Mouse (Mus musculus) hindbrain, embryonic 16.5 days (tissue): ENCODE measurements at regions not wholly inside any gene's neighbourhood (a gene's known extent, or its start where the extent isn't known, plus 50 kb on each side); places are given as distances from the start of the nearest gene placed in this dataset.

Source experiments
- ATAC-seq: fragments of 200-750 bp; cut with Nextera tagmentation; 2 replicates; pipeline ENCODE4 v1.8.0; 2017; ENCODE audit warnings: moderate TSS enrichment, moderate library complexity
- H3K27ac ChIP-seq: fragments of 300-500 bp; sonication (generic); 2 replicates; pipeline ENCODE4 v1.5.1; 2014; ENCODE audit warnings: low read depth, mild to moderate bottlenecking, control low read depth, low read length, moderate library complexity
- H3K27me3 ChIP-seq: fragments of 300-500 bp; sonication (generic); replicated peaks from 2 replicates; pipeline ENCODE4 v1.6.1; 2014; ENCODE audit warnings: low read length; ENCODE audit not compliant: control insufficient read depth, insufficient read depth
- H3K36me3 ChIP-seq: fragments of 300-500 bp; sonication (generic); 2 replicates; pipeline ENCODE4 v1.6.1; 2014; ENCODE audit warnings: mild to moderate bottlenecking, low read length, moderate library complexity, mixed read lengths; ENCODE audit not compliant: control insufficient read depth, insufficient read depth
- H3K4me1 ChIP-seq: fragments of 300-500 bp; sonication (generic); 2 replicates; pipeline ENCODE4 v1.6.1; 2014; ENCODE audit warnings: low read depth, low read length; ENCODE audit not compliant: control insufficient read depth, insufficient read depth
- H3K4me2 ChIP-seq: fragments of 300-500 bp; sonication (generic); 2 replicates; pipeline ENCODE4 v1.6.1; 2014; ENCODE audit warnings: mild to moderate bottlenecking, low read length, control low read depth, moderate library complexity
- H3K4me3 ChIP-seq: fragments of 300-500 bp; sonication (generic); 2 replicates; pipeline ENCODE4 v1.5.1; 2014; ENCODE audit warnings: mild to moderate bottlenecking, low read length, control low read depth, moderate library complexity
- H3K9ac ChIP-seq: fragments of 300-500 bp; sonication (generic); 2 replicates; pipeline ENCODE4 v1.6.1; 2014; ENCODE audit warnings: low read depth, mild to moderate bottlenecking, control low read depth, low read length, moderate library complexity
- H3K9me3 ChIP-seq: fragments of 300-500 bp; sonication (generic); 2 replicates; pipeline ENCODE4 v1.6.1; 2014; ENCODE audit warnings: mild to moderate bottlenecking, low read length, moderate library complexity; ENCODE audit not compliant: control insufficient read depth
- WGBS: fragments of 180-500 bp; shearing (Covaris S2); extraction: QIAGEN DNeasy Blood & Tissue Kit; methylation state at CpG from one replicate; pipeline ENCODE4 v1.1.7; 2014; 5-methylcytosine and 5-hydroxymethylcytosine counted together

GRCm38 (mm10) chr3:41857446-41857845 is 115.0 kb downstream of the D3Ertd751e start:
- no peak overlapping the region for H3K9ac ChIP-seq
- H3K4me1 ChIP-seq, result no peaks in the 10 kb centered on the region
- H3K4me3 ChIP-seq, result no peak overlapping the region
- no peak for ATAC-seq
- no peaks in the 10 kb centered on the region for H3K27me3 ChIP-seq
- H3K9me3 ChIP-seq, result peaks cover 3% of the 10 kb centered on the region
- no peak overlapping the region for H3K4me2 ChIP-seq
- no peak overlapping the region for H3K27ac ChIP-seq
- no peaks in the 10 kb centered on the region for H3K36me3 ChIP-seq
- 68% methylated on average over 2 of the region's 2 CpGs for WGBS

- Histone ChIP-seq H3K4me2 (no peak overlapping the region), H3K9ac (no peak overlapping the region), H3K27ac (no peak overlapping the region), H3K36me3 (no peaks in the 10 kb centered on the region), H3K27me3 (no peaks in the 10 kb centered on the region), H3K4me1 (no peaks in the 10 kb centered on the region), H3K4me3 (no peak overlapping the region), H3K9me3 (peaks cover 3% of the 10 kb centered on the region)
- no peak for ATAC-seq
Observed at GRCm38 (mm10) chr3:41862674-41863073, 120.3 kb downstream of the D3Ertd751e start.

GRCm38 (mm10) chr3:41908952-41909351 is 166.5 kb downstream of the D3Ertd751e start:
- no peak for ATAC-seq
- H3K4me3 ChIP-seq, result no peak overlapping the region
- no peaks in the 10 kb centered on the region for H3K36me3 ChIP-seq
- WGBS, result 81% methylated on average over 6 of the region's 6 CpGs
- H3K9me3 ChIP-seq, result no peaks in the 10 kb centered on the region
- H3K9ac ChIP-seq, result no peak overlapping the region
- no peak overlapping the region for H3K27ac ChIP-seq
- no peak overlapping the region for H3K4me2 ChIP-seq
- no peaks in the 10 kb centered on the region for H3K27me3 ChIP-seq
- H3K4me1 ChIP-seq, result no peaks in the 10 kb centered on the region

DNA sequence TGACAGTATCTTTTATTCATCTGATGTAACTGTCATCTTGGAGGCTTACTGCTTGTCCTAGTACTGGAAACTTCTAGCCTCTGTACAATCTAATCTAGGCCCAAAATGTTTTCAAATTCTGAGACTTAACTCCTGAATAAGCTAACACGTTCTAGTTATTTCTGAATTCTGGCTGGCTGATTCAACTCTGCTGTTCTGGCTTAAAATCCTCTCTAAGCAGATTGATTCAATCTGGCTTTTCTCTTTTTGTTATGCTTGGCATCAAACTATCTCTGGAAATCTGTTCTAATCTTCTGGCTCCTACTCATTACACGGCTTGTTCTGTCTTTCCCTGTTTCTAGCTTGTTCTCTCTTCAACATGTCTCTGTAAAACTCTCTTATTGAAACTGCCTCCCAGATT is 170.8 kb downstream of the D3Ertd751e start:
- Histone ChIP-seq H3K4me3 (no peak overlapping the region), H3K4me1 (no peaks in the 10 kb centered on the region), H3K27me3 (no peaks in the 10 kb centered on the region), H3K9ac (no peak overlapping the region), H3K9me3 (no peaks in the 10 kb centered on the region), H3K27ac (no peak overlapping the region), H3K36me3 (no peaks in the 10 kb centered on the region), H3K4me2 (no peak overlapping the region)
- no peak for ATAC-seq
- 86% methylated on average over 2 of the region's 2 CpGs for WGBS

- no peaks in the 10 kb centered on the region for H3K27me3 ChIP-seq
- 30% methylated on average over 4 of the region's 4 CpGs for WGBS
- H3K27ac ChIP-seq, result no peak overlapping the region
- no peaks in the 10 kb centered on the region for H3K36me3 ChIP-seq
- ATAC-seq, result peak; percentile 89
- H3K4me2 ChIP-seq, result peak overlapping the region; percentile 33; the same call in 1 of the 2 replicates
- no peaks in the 10 kb centered on the region for H3K4me1 ChIP-seq
- H3K9me3 ChIP-seq, result no peaks in the 10 kb centered on the region
- no peak overlapping the region for H3K4me3 ChIP-seq
- H3K9ac ChIP-seq, result no peak overlapping the region
Observed at GRCm38 (mm10) chr3:41939843-41940242, 197.4 kb downstream of the D3Ertd751e start.

GRCm38 (mm10) chr3:41942964-41943363 is 200.6 kb downstream of the D3Ertd751e start:
- H3K4me1 ChIP-seq, result no peaks in the 10 kb centered on the region
- no peaks in the 10 kb centered on the region for H3K27me3 ChIP-seq
- no peak overlapping the region for H3K9ac ChIP-seq
- H3K4me2 ChIP-seq, result no peak overlapping the region
- no peaks in the 10 kb centered on the region for H3K36me3 ChIP-seq
- H3K4me3 ChIP-seq, result no peak overlapping the region
- WGBS, result 23% methylated on average over 6 of the region's 6 CpGs
- no peaks in the 10 kb centered on the region for H3K9me3 ChIP-seq
- H3K27ac ChIP-seq, result no peak overlapping the region
- ATAC-seq, result peak; percentile 86

DNA sequence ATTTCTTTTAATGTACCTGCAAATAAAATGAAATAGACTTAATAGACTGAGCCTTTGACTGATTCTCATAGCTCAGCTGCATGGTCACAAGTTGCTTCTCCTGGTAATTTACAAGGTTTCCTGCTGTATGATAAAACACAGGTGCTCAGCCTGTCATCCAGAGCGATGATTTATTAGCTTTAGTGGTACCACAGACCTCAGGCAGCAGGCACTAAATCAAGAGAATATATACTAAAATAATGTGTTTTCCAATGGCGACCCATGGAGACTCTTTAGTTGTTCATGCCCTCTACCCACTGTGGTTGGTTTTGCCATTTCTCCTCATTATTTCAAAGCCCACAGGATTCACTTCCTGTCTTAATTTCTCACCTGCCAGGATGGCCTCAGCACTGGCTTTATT is 207.0 kb downstream of the D3Ertd751e start:
- Histone ChIP-seq H3K27ac (no peak overlapping the region), H3K4me3 (no peak overlapping the region), H3K27me3 (no peaks in the 10 kb centered on the region), H3K9ac (no peak overlapping the region), H3K36me3 (no peaks in the 10 kb centered on the region), H3K4me2 (no peak overlapping the region), H3K4me1 (no peaks in the 10 kb centered on the region), H3K9me3 (no peaks in the 10 kb centered on the region)
- 84% methylated on average over 2 of the region's 2 CpGs for WGBS
- ATAC-seq, result no peak

GRCm38 (mm10) chr3:41957385-41957784 is 215.0 kb downstream of the D3Ertd751e start:
- 34% methylated on average over 3 of the region's 3 CpGs for WGBS
- no peak overlapping the region for H3K27ac ChIP-seq
- H3K4me3 ChIP-seq, result no peak overlapping the region
- no peaks in the 10 kb centered on the region for H3K9me3 ChIP-seq
- no peak overlapping the region for H3K9ac ChIP-seq
- no peaks in the 10 kb centered on the region for H3K4me1 ChIP-seq
- H3K27me3 ChIP-seq, result no peaks in the 10 kb centered on the region
- no peak for ATAC-seq
- H3K4me2 ChIP-seq, result no peak overlapping the region
- no peaks in the 10 kb centered on the region for H3K36me3 ChIP-seq

DNA sequence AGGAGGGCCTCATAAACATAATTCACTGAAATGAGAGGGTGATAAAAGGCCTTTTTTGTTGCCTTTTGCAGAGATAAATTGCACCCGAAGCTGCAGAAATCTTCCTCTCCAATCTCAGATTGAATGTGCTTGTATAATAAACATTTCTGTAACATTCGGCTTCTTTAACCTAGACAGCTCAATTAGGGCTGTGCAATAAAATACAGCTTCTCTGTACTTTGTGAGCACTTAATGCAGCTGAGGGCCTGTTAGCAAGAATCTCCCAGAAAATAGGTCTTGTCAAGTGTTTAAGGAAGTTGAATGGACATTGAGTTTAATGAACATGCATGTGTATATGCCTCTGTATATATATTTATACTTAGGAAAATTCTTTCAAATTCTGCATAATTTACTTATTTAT is 217.8 kb downstream of the D3Ertd751e start:
- Histone ChIP-seq H3K27me3 (no peaks in the 10 kb centered on the region), H3K4me3 (no peak overlapping the region), H3K9ac (no peak overlapping the region), H3K27ac (no peak overlapping the region), H3K36me3 (no peaks in the 10 kb centered on the region), H3K4me2 (no peak overlapping the region), H3K9me3 (no peaks in the 10 kb centered on the region), H3K4me1 (no peaks in the 10 kb centered on the region)
- 59% methylated on average over 2 of the region's 2 CpGs for whole genome bisulfite sequencing
- no peak for ATAC-seq

DNA sequence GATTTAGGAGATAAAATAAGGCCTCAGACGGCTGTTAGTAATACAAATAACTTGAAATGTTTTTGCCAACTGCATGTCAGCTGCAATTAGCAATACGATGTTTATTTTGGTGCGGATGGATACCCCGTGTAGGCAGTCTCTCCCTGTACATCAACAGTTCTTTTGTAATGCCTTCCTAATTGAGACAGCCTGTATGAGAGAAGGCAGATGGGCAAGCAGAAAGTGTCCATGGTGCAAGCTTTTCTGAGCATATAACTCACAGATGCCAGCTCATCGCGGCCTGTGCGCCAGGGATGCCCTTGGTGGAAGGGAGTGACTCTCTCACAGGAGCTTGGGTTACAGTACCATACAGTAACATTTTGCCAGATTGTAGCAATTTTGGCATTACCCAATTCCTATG is 220.5 kb downstream of the D3Ertd751e start:
- no peak overlapping the region for H3K27ac ChIP-seq
- no peak overlapping the region for H3K9ac ChIP-seq
- no peak overlapping the region for H3K4me2 ChIP-seq
- H3K36me3 ChIP-seq, result no peaks in the 10 kb centered on the region
- H3K4me1 ChIP-seq, result no peaks in the 10 kb centered on the region
- H3K9me3 ChIP-seq, result no peaks in the 10 kb centered on the region
- ATAC-seq, result no peak
- no peaks in the 10 kb centered on the region for H3K27me3 ChIP-seq
- WGBS, result 69% methylated on average over 7 of the region's 7 CpGs
- H3K4me3 ChIP-seq, result no peak overlapping the region
